Mouse (Mus musculus) spleen, adult 2 months (tissue): ENCODE results near the gene Sar1a.

Source experiments
- CTCF ChIP-seq: fragments of 200-500 bp; IDR thresholded peaks from 2 replicates; pipeline ENCODE4 v1.5.1; 2011; ENCODE audit warnings: mild to moderate bottlenecking, inconsistent platforms; ENCODE audit not compliant: insufficient read depth, insufficient read length, insufficient replicate concordance; ENCODE audit errors: extremely low read depth
- POLR2A ChIP-seq: fragments of 200-500 bp; IDR thresholded peaks from 2 replicates; pipeline ENCODE4 v1.6.1; 2011; ENCODE audit warnings: low read depth, low read length, inconsistent platforms

- TF ChIP-seq POLR2A (no peak), CTCF (no peak)
Observed at GRCm38 (mm10) chr10:61742336-61742735, 62.2 kb downstream of the Sar1a start.
